In the genomic region with DNA sequence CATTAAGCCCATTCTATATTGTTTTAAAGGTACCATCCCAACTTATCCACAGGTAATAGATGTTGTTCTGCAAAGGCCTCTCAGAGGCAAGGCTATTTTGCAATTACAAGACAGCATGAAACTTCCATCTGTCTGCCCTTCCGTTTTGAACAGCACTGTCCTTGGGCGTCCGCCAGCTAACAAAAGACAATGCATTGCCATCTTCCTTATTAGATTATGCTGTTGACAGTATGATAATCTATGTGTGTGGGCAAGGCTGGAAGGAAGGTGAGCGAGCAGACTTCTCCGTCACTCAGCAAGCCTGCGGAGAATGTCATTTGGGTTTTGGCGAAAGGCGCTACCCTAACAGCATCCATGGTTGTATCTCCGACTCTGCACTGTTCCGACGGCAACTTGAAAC, we compare ENCODE assay signal across 22 mouse cellular contexts. TPM values are rescaled to one million over a fixed set of nuclear protein-coding genes. Genes with fewer than 3 reads are reported as not detected.
A peak's percentile ranks its signal among the peaks of the same experiment; 100 is the strongest.
DNase-seq lines count a peak whose midpoint lies in the region; ATAC-seq and TF ChIP-seq lines count a peak whose summit lies in the region.
"Had no signal": no experiment of that assay in that cellular context is flagged by ENCODE, and none has a peak within 500 bp of the region (broad histone marks: within the 10 kb centered on the region; RNA-seq: fewer than 3 reads in every experiment).

No protein-coding gene starts in this region.

- no peaks in the 10 kb centered on the region for H3K36me3 ChIP-seq in kidney, adult 2 months (ENCODE audit: control insufficient read depth, insufficient read depth, low read length)
- H3K36me3 ChIP-seq in neural tube, embryonic 15.5 days = no peaks in the 10 kb centered on the region
- H3K36me3 ChIP-seq: embryonic facial prominence, embryonic 15.5 days; heart, embryonic 12.5 days; limb, embryonic 12.5 days; liver, embryonic 13.5 days; midbrain, embryonic 12.5 days; neural tube, embryonic 13.5 days had no signal

- DNase-seq in kidney, postnatal 10 days = peak; percentile 6
- no peak for DNase-seq in kidney, adult 2 months
- peak; percentile 24 to 57 for DNase-seq in adrenal gland, postnatal 36 days
- DNase-seq in cerebellum, adult 9-11 months = peak; percentile 73
- no peak for DNase-seq in spleen, postnatal 4 days (ENCODE audit: low spot score in 2 of 2)
- no peak for DNase-seq in testis, postnatal 14 days (ENCODE audit: low spot score)
- DNase-seq: forebrain, postnatal 0 days; heart, adult 11 months; heart, postnatal 14 days; kidney, adult 8-10 months; kidney, postnatal 25 days; liver, embryonic 13.5 days; lung, embryonic 14.5 days; thymus, postnatal 36 days had no signal

- peak; percentile 68 for ATAC-seq in cerebellum, adult (ENCODE audit: insufficient number of reproducible peaks, low FRiP score, low TSS enrichment)
- no peak for ATAC-seq in neural tube, embryonic 15.5 days (ENCODE audit: low FRiP score)
- ATAC-seq: forebrain, postnatal 0 days had no signal

- no peak overlapping the region for H3K27ac ChIP-seq in kidney, adult 2 months (ENCODE audit: insufficient read depth, low read depth, low read length)
- no peak overlapping the region for H3K27ac ChIP-seq in neural tube, embryonic 15.5 days (replicated peaks)
- H3K27ac ChIP-seq: embryonic facial prominence, embryonic 15.5 days; limb, embryonic 12.5 days; liver, embryonic 13.5 days; midbrain, embryonic 12.5 days; neural tube, embryonic 13.5 days had no signal

- H3K4me3 ChIP-seq in kidney, adult 2 months (ENCODE audit: insufficient read depth, low read depth, low read length) = no peak overlapping the region
- no peak overlapping the region for H3K4me3 ChIP-seq in neural tube, embryonic 15.5 days (replicated peaks)
- H3K4me3 ChIP-seq: embryonic facial prominence, embryonic 15.5 days; heart, embryonic 12.5 days; limb, embryonic 12.5 days; liver, embryonic 13.5 days; midbrain, embryonic 12.5 days; neural tube, embryonic 13.5 days had no signal

- no peak for TF ChIP-seq CTCF in kidney, adult 2 months (conservative IDR thresholded peaks at IDR 0.05; ENCODE audit: insufficient read depth, insufficient read length, low read depth, low read length)

- TF ChIP-seq POLR2A in kidney, adult 2 months (IDR thresholded peaks at IDR 0.05; ENCODE audit: low read depth, low read length) = no peak

- H3K4me2 ChIP-seq in neural tube, embryonic 15.5 days = no peak overlapping the region
- H3K4me2 ChIP-seq: embryonic facial prominence, embryonic 15.5 days; heart, embryonic 12.5 days; limb, embryonic 12.5 days; liver, embryonic 13.5 days; lung, embryonic 14.5 days; midbrain, embryonic 12.5 days; neural tube, embryonic 13.5 days had no signal

- H3K27me3 ChIP-seq in kidney, adult 2 months (replicated peaks; ENCODE audit: control insufficient read depth, insufficient read depth, low read length) = no peaks in the 10 kb centered on the region
- no peaks in the 10 kb centered on the region for H3K27me3 ChIP-seq in neural tube, embryonic 15.5 days (replicated peaks)
- H3K27me3 ChIP-seq: embryonic facial prominence, embryonic 15.5 days; heart, embryonic 12.5 days; limb, embryonic 12.5 days; liver, embryonic 13.5 days; midbrain, embryonic 12.5 days; neural tube, embryonic 13.5 days had no signal

- WGBS in kidney, adult 2 months = 85% methylated on average over 11 of the region's 11 CpGs
- 76% methylated on average over 11 of the region's 11 CpGs for WGBS in neural tube, embryonic 15.5 days

- H3K4me1 ChIP-seq in kidney, adult 2 months (ENCODE audit: control insufficient read depth, insufficient read depth, low read length) = no peaks in the 10 kb centered on the region
- H3K4me1 ChIP-seq in neural tube, embryonic 15.5 days = no peaks in the 10 kb centered on the region
- H3K4me1 ChIP-seq: embryonic facial prominence, embryonic 15.5 days; heart, embryonic 12.5 days; limb, embryonic 12.5 days; liver, embryonic 13.5 days; midbrain, embryonic 12.5 days; neural tube, embryonic 13.5 days had no signal

- H3K9ac ChIP-seq in neural tube, embryonic 15.5 days (replicated peaks) = no peak overlapping the region
- H3K9ac ChIP-seq: embryonic facial prominence, embryonic 15.5 days; forebrain, postnatal 0 days; heart, embryonic 12.5 days; limb, embryonic 12.5 days; liver, embryonic 13.5 days; lung, embryonic 14.5 days; midbrain, embryonic 12.5 days; neural tube, embryonic 13.5 days had no signal

- no peaks in the 10 kb centered on the region; the same call in 1 of the 2 replicates for H3K9me3 ChIP-seq in neural tube, embryonic 15.5 days (replicated peaks)
- H3K9me3 ChIP-seq: embryonic facial prominence, embryonic 15.5 days; heart, embryonic 12.5 days; limb, embryonic 12.5 days; liver, embryonic 13.5 days; midbrain, embryonic 12.5 days had no signal

RNA-seq across cellular contexts. Expression of gene Fezf1, which starts 45.5 kb away (rescaled TPM):
- polyA plus RNA-seq in kidney, adult 2 months (2012; rRNA removed) = 0.03 TPM in 1 of 2 replicates, not detected in the other
- total RNA-seq in adrenal gland, postnatal 36 days (2021) = not detected
- not detected in 2 replicates for polyA plus RNA-seq in neural tube, embryonic 15.5 days (2015; fragmentation: Nextera tagmentation; extraction: Ambion mirVana)
- total RNA-seq: gastrocnemius, adult 8-10 months; heart, postnatal 14 days had no signal
- polyA plus RNA-seq: heart, embryonic 12.5 days; limb, embryonic 12.5 days; liver, embryonic 13.5 days; lung, embryonic 14.5 days; neural tube, embryonic 13.5 days had no signal

Comparison
In these comparisons a context has a peak if more than half of its experiments do, and no peak if none do; other contexts are left out.
1. DNase-seq: peak in kidney, postnatal 10 days (single experiment), adrenal gland, postnatal 36 days (2 of 2) and cerebellum, adult 9-11 months (single experiment); none in kidney, adult 2 months (single experiment), spleen, postnatal 4 days (0 of 2) and testis, postnatal 14 days (single experiment).